Mouse (Mus musculus): ENCODE results near the gene Grin2b.

The Grin2b gene

DNA sequence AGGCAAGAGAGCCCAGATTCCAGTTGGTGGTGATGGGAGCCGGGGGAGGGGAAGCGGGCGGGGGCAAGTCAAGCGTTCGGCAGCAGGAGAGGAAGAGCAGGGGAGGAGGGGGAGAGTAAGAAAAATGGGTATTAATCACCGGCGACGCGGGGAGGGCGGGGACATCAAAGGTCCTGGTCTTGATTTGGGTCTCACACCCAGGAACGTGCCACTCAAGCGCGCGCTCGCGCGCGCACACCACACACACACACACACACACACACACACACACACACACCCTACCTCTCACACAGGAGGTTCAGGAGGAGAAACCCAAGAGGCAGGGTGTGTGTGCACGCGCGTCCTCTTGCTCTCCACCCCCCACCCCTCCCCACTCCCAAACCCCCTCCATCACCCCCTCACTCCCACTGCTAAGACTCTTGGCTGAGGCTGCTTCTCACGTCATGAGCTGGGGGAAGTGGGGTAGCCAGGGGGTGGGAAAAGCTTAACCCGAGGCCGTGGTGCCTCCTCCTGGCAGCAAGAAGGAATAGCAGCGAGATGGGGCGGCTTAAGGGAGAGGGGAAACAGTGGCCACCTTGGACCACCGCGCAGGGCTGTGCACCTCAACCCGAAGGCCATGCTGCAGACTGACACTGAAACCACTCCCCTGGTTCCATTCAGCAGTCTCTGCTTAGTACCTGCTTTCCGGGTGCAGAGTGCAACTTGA is at the start of gene Grin2b:
Grin2b (minus strand) TSS at position 321 of the 706 bp plus-strand sequence.
- DNase-seq (ENCODE audit: low spot score in 2 of 2), result no peak

DNA sequence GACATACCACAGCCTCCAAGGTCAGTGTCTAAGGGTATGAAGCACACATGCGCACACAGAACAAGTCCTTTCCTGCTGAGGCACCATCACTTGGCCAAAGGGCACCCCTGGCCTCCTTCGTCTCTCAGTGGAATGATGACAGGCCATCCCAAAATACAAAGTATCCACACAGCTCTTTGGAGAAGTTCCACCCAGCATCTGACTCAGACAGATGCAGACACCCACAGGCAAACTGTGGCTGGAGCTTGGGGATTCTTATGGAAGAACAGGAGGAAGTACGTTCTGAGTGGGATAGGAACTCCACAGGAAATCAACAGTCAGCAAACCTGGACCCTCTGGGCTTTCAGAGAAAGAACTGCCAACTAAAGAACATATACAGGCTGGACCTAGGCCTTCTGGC is 48.6 kb upstream of the Grin2b start:
- no peak for DNase-seq (ENCODE audit: low spot score in 2 of 2)

DNA sequence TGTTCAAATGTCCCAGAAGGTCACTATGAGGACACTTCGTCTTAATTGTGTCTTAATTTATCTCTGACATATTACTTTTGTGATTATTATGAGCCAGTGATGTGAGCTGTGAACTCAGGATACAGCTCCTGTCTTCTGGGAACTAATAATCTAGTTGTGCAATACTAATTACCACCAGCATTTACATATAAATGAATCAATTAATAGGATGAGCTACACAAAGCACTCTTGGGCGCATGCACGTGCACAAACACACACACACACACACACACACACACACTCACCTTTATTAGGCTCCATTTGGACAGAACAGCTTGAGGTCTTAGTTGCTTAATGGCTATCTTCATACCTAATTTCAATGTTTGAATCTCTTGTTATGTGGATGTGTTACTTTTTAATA is 37.1 kb upstream of the Grin2b start:
- DNase-seq (ENCODE audit: low spot score in 2 of 2), result no peak

DNA sequence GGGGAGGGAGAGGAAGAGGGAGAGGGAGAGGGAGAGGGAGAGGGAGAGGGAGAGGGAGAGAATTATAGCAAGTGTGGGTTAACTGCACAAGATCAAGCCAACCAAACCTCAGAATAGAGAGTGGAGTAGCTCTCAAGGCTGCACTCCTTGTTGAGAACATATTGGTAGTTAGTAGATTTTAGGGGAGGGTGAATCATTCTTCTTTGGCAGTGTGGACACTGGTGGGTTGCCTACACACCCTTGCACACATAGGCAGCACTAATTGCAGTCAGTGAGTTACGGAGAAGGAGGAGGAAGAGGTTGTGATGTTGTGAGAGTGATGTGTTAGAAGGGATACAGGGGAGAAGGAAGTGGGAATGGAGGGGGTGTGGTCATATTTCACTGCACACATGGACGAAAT is 26.5 kb upstream of the Grin2b start:
- DNase-seq (ENCODE audit: low spot score in 2 of 2), result no peak

DNA sequence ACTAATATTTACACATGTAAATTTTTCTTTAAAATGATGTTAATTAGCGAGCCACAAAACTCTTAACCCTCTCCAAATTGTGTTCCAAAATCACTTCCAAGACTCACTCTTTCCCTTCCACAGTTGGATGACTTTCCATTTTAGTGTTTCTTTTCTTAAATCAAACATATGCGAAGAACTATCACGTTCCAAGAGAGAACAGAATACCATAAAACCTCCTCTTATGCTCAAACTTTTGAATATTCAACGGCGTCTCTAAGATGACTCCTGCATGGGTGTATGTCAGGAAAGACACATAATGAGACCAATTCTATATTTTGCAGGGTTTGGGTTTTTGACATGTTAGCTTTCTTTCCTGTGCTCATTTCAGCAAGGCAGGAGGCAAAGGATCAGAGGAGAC is 21.3 kb upstream of the Grin2b start:
- no peak for DNase-seq (ENCODE audit: low spot score in 2 of 2)

DNA sequence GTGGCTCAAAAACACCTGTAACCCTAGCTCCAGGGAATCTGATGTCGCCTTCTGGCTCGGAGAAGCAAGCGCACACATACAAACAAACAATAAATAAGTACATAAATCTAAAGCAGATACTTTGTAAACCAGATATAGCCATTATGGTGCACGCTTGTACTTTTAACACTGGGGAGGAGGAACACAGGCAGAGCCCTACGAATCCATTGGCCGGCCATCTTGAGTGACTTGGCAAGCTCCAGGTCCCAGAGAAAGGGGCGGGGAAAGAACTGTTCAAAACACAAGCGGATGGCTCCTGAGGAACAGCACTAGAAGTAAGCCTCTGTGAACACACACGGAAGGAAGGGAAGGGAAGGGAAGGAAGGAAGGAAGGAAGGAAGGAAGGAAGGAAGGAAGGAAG is 4.8 kb upstream of the Grin2b start:
- DNase-seq (ENCODE audit: low spot score in 2 of 2), result no peak

DNA sequence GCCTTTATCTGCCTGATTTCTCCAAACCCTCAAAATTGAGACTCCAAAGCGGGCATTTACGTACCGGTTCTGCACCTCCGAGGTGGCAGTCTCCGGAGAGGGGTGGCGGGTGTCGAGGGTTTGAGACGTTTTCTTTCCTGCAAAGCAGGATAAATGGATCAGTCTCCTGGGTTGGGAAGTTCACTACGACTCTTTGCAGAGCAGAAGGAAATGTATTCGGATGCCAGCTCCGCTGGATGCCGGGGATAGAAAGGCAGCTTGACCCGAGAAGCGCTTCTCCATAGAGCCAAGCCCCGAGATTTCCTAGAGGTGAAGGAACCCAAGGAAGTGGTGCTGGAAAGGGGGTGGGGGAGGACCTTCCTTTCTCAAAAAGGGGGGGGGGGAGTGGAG is 515 bp downstream of the Grin2b start:
- DNase-seq (ENCODE audit: low spot score in 2 of 2), result no peak

DNA sequence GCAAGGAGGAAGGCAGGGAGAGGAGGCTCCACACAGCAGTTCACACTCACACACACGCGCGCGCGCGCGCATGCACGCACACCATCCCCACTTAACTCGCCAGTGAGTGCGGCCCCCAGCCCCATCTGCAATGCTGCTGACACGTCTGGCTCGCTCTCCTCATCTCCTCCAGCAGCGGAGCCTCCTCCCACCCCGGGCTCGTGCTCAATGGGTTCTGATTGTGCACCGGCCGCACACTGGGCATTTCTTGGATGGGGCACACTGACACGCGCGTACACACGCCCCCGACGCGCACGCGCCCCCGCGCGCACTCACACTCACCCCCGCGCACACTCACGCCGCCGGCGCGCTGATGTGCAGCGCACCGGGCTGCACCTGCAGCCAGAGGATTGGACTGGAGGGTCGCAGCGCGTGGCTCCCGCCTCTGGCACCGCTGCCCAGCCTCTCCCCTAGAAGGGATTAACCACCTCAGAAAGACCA is 1.1 kb downstream of the Grin2b start:
- DNase-seq (ENCODE audit: low spot score in 2 of 2), result no peak

DNA sequence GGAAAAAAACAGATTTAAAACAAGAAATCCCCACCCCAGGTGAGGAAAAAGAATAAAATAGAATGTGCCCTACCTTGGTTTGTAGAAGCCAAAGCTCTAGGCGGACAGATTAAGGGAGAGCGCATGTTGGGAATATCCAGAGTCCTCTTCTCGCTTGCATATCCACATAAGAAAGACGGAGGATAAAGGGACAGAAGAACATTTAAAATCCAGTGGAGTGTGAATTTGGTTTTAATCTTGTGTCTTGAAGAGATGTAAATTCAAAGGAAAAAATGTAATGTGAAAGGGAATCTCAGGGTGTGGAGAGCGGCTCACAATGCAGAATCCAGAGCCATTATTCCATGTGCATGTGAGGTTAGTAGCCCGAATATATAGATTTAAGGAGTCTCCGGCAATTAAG is 2.0 kb downstream of the Grin2b start:
- no peak for DNase-seq (ENCODE audit: low spot score in 2 of 2)

DNA sequence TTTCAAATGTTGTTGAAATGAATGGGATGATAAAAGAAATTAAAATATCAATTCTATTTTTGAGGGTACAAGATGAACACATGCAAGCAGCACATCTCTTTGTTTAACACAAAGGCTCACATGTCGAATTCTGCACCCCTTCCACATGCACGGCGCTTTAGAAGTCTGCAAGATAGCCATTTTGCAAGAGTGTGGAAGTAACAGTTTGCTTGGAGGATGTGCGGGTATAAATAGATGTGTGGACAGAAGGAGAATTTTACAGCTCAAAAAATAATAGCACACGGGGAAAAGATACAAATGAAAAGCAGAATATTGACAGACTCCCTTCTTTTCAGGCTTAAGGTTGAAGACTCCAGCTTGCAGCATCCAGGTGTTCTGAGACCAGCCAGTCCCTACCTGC is 2.9 kb downstream of the Grin2b start:
- no peak for DNase-seq (ENCODE audit: low spot score in 2 of 2)

DNA sequence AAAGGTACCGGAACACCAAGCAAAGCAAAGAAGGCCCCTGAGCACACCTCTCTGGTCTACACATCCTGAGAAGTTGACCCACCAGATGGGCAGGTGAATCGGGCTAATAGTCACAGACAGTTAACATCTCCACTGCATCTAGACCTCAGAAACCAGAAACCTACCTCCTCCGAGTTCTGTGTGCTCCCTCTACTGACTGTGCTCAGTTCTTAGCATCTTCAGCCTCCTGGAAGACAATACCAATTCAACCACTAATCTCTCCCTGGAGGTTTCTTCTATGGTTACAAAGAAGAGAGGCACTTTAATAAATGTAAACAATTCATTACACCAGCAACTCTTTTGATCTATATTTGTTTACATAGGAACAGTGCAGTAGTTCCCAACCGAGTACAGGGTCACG is 6.0 kb downstream of the Grin2b start:
- no peak for DNase-seq (ENCODE audit: low spot score in 2 of 2)

DNA sequence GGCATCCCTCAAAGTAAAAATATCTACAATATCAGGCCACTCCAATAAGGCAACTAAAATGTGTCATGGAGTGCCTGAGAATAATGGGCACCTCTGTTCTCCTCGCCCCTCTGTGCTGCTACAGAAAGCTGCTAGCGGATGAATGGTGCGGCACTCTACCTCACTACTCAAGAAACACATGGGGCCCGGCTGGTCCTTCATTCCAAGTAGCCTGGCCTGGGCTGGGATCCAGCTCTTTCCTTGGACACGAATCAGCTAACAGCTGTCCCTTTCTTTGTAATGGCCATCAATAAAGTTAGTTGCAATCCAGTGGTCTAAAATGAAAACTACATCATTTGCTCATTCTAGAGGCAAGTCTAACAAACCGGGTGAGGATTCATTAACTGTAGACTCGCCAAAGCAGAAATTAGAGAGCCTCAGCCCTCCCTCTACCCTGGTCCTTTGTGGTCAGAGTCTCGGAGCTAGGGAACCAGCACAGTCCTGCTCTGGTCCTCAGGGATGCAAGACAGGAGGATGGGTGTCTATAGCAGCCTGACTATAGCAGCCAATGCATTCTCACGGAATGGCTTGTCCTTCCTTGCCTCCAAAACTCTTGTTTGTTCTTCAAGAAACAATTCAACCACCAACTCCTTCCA is 7.8 kb downstream of the Grin2b start:
- no peak for DNase-seq (ENCODE audit: low spot score in 2 of 2)

DNA sequence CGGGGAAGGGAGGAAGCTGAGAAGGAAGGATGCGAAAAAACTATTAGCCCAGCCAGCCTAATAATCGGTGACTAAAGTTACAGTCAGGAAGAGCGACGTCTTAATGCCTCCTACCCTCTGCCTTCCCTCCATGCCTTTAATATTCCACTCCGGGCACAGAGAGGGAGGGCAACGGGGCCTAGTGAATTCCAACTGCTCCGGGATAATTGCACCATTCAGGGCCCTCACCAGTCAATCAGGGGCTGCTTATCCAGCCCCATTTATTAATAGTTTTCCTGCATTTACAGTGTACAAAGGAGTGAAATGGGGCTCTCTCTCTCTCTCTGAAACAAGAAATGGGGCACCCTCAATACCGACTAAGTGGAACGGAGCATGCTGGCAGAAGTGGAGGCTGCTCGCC is 11.2 kb downstream of the Grin2b start:
- no peak for DNase-seq (ENCODE audit: low spot score in 2 of 2)

DNA sequence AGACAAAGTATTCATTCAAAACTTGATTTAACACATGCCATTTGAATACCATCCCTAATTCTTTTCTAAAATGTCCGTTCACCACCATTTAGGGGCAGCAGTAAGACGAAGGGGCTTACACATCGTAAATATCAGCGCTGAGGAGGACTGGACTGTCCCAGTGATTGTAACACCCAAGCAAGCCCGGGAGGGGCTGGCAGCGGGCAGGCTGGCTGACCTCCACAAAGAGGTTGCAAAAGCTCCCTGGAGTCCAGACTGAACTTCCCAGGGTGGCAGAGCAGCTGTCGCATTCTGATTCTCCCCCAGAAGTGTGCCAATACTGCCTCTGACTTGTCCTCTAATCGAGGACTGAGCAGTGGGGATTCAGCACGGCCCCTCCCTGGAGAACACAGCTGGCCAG is 19.9 kb downstream of the Grin2b start:
- DNase-seq (ENCODE audit: low spot score in 2 of 2), result no peak

DNA sequence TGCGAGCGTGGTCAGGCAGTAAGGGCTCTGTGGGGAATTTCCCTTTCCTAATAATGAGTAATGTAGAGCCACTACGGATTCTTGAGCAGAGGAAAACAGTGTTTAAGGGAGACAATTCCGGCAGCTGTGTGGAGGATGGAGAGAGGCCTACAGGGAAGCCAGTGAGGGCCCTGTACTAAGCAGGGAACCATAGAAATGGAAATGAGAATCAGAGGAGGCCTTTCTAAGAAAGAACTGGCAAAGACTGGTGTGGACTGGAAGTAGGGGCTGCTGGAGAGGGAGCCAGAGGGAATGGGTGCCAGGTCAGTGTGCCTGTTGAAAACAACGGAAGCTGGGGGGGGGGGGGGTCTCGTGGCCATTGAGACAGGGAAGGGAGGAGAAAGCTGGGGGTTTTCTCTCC is 23.2 kb downstream of the Grin2b start:
- no peak for DNase-seq (ENCODE audit: low spot score in 2 of 2)

DNA sequence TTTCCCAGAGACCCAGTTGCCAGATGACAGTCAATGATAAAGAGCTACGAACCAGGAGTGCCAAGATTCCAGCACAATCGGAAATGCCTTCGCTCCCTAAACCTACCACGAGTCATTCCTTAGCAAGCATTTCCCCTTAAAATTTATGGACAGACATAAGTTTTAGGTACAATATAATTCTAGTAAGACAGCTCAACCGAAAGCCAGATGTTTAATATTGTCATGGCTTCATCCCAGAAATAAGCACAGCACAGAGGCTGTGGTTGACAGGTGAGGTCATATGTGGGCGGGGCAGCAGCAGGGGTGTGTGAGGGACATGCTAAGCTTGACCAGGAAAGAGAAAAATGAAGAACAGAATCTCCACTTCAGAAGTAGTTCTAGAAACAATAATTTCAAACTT is 33.3 kb downstream of the Grin2b start:
- no peak for DNase-seq (ENCODE audit: low spot score in 2 of 2)

DNA sequence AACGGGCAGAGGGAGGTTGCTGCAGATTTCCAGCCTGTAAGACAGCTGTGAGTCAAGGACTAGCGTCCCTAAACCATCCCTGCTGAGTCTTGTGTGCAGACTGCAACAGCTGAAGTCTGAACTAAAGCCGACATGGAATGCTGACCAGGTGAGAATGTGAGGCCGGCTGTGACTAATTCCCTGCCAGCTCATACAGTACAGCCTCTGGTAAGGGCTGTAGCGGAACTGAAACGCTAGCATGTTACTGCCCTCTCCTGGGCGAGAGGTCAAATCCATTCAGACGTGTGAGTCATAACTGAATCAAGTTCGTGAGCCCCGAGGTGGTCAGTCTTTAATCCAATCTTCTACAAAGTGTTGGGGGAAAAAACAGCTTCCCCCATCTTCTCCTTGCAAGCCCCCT is 42.9 kb downstream of the Grin2b start:
- DNase-seq (ENCODE audit: low spot score in 2 of 2), result no peak

DNA sequence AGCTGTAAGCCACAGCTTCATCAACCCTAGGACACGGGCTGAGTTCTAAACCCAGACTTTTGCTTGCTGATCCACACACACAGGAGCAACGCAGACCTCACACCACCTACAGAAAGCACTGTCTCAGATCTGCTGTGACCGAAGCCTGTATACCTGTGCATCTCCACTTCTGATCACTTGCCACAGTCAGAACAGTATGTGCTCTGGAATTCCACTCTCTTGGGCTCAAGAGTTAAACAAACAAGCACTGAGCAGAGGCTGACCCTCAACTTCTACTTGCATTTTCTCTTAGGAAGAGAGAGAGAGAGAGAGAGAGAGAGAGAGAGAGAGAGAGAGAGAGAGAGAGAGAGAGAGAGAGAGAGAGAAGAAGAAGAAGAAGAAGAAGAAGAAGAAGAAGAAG is 50.7 kb downstream of the Grin2b start:
- no peak for DNase-seq (ENCODE audit: low spot score in 2 of 2)

DNA sequence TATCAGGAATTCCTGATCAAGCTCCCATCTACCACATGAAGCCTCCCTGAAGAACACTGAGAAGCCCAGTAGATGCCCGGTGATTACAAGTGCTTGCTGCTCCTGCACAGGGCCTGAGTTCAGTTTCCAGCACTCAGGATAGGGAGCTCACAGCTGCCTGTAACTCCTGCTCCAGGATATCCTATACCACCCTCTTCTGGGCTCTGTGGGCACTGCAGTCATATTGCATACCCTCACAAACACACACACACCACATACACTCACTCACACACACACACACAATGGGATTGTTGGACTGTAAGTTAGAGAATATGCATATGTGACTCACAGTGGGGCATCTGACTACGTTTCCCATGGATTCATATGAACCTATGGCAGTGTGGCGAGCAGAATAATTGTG is 55.9 kb downstream of the Grin2b start:
- no peak for DNase-seq (ENCODE audit: low spot score in 2 of 2)

DNA sequence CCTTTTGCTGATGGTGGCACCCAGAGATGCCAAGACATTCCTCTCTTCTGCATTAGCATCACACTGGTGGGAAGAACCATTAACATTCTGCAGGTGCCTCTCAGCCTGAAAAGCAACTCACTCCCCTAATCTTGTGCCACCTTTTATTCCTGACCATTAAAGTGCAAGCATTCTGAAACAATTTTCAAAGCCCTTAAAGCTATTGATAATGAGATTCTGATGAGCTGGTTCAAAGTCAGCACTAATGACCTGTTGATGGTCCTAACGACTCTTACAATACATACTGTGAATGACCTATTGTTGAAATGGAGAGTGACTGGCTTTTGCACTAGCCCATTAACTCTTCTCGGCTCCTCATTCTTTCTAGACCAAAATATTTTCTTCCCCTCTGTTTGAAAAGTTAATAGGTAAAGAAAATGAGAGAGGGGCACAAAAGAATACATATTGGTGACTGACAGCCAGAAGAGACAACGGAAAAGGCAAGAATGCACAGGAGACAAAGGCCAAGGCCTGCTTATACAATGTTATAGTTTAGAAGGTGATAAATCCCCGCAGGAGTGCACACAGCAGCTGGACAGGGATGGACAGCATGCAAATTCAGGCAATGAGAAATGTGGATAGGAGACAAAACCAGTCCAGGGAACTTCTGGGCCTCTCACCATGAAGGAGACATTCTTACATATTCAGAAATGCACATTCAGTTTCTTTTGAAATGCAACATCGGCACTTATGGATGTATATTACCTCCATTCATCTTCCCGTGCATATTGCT is 59.5 kb downstream of the Grin2b start:
- DNase-seq (ENCODE audit: low spot score in 2 of 2), result no peak

DNA sequence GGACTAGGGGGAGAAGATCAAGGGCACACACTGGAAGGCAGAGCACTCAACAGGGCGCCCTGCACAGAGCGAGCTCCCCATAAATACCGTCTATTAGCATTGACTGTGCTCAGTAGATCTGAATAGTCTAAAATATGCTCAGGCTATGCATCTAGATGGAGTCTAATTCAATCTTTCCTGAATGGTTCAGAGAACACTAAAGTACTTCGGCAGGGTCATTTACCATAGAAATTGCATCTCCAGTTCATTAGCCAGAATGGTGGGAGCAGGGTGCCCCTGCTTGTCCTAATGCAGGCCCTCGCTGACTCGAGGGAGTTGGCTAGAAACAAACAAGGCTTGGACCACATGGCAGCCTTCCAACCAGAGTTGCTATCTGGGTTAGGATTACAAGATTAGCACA is 64.1 kb downstream of the Grin2b start:
- DNase-seq (ENCODE audit: low spot score in 2 of 2), result no peak

DNA sequence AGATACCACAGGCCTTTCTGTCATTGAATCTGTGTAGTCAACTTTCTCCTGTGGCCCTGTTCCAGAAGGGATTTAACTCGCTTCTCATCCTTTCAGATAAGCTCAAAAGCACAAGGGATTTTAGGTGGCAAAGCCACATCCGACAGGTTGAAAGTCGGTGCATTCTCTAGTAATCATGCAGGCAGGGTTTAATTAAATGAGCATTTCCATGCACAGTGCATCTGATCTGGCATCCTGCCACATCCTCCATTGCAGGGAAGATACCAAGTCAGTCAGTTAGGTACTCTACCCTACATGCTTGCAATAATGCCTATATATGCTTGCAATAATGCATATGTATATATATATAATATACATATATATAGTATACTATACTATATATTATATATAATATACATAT is 64.8 kb downstream of the Grin2b start:
- no peak for DNase-seq (ENCODE audit: low spot score in 2 of 2)

DNA sequence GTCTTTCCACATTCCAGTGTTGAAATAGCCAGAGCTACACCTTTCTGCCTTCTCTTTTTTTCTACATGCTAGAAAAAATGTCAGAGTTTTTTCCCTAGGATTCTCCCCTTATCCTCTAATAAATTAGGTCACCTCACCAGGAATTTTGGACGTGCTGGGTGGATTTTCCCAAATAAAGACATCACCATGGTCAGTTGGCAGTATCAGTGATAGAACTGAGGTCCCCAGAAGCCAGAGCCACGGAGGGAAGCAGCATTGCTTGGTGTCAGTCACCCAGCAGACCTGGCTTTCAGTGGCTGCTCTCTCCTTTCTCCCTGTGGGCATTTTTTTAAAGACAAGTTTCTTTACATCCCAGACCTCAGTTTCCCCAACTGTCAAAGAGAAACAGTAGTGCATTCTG is 68.1 kb downstream of the Grin2b start:
- no peak for DNase-seq (ENCODE audit: low spot score in 2 of 2)

Data from thymus, postnatal 10 days (tissue).